In genomic region chr12:102356781-102357180, GRCm38 (mm10) we compare ENCODE assay signal across 16 mouse cellular contexts.
"Had no signal": no experiment of that assay in that cellular context is flagged by ENCODE, and none has a peak within 500 bp of the region (broad histone marks: within the 10 kb centered on the region; RNA-seq: fewer than 3 reads in every experiment).

No protein-coding gene starts in this region.

- H3K4me2 ChIP-seq: kidney, embryonic 15.5 days; limb, embryonic 13.5 days; liver, embryonic 13.5 days; lung, embryonic 14.5 days; midbrain, embryonic 13.5 days; neural tube, embryonic 15.5 days had no signal

- H3K9me3 ChIP-seq: kidney, embryonic 15.5 days; limb, embryonic 13.5 days; liver, embryonic 13.5 days; midbrain, embryonic 13.5 days; neural tube, embryonic 15.5 days had no signal

- DNase-seq: kidney, adult 2 months; kidney, postnatal 14 days; left cerebral cortex, postnatal 4 days; liver, embryonic 13.5 days; lung, embryonic 14.5 days; lung, postnatal 10 days; lung, postnatal 4 days; retina, postnatal 1 day; right cerebral cortex, postnatal 4 days; thymus, postnatal 4 days had no signal

- H3K9ac ChIP-seq: kidney, embryonic 15.5 days; limb, embryonic 13.5 days; liver, embryonic 13.5 days; lung, embryonic 14.5 days; midbrain, embryonic 13.5 days; neural tube, embryonic 15.5 days had no signal

- H3K4me3 ChIP-seq: kidney, embryonic 15.5 days; limb, embryonic 13.5 days; midbrain, embryonic 13.5 days; myocyte; neural tube, embryonic 15.5 days had no signal

- ATAC-seq: intestine, embryonic 16.5 days; midbrain, embryonic 13.5 days had no signal

- H3K36me3 ChIP-seq: midbrain, embryonic 13.5 days; neural tube, embryonic 15.5 days had no signal

- H3K27me3 ChIP-seq: kidney, embryonic 15.5 days; limb, embryonic 13.5 days; liver, embryonic 13.5 days; midbrain, embryonic 13.5 days; neural tube, embryonic 15.5 days had no signal

- H3K4me1 ChIP-seq: kidney, embryonic 15.5 days; limb, embryonic 13.5 days; midbrain, embryonic 13.5 days; neural tube, embryonic 15.5 days had no signal

- H3K27ac ChIP-seq: kidney, embryonic 15.5 days; limb, embryonic 13.5 days; liver, embryonic 13.5 days; midbrain, embryonic 13.5 days; neural tube, embryonic 15.5 days had no signal
